Mouse (Mus musculus) cortical plate, adult 2 months (tissue): ENCODE measurements around the gene Taf6.

ENCODE experiments used
- CTCF ChIP-seq: fragments of 200-500 bp; IDR thresholded peaks from 2 replicates; pipeline ENCODE4 v1.5.1; 2011; ENCODE audit warnings: mild to moderate bottlenecking, control low read depth, low read length; ENCODE audit not compliant: insufficient read depth; ENCODE audit errors: extremely low read depth
- POLR2A ChIP-seq: fragments of 200-500 bp; IDR thresholded peaks from 2 replicates; pipeline ENCODE4 v1.6.1; 2011; ENCODE audit warnings: mild to moderate bottlenecking, low read length, control low read depth; ENCODE audit not compliant: insufficient read depth; ENCODE audit errors: extremely low read depth

DNA sequence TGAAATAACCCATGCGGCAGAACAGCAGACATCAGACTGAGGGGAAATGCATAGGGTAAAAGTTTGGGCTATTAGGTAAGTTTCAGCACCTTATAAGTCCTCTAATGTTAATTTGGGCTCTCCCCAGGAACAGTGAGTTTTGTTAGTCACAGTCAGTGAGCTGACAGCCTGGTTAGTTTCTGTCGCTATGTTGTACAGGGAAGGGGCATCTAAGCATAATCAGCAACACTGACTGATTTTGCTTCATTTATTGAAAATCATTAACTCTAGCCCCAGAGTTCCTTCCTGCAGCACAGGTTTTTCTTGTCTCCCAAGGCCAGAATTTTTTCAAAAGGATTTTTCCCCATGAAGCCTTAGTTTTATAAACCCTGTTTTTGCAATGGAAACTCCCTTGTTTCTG is 46.5 kb upstream of the Taf6 start:
- TF ChIP-seq CTCF (no peak), POLR2A (no peak)
